Mouse (Mus musculus) midbrain, embryonic 16.5 days (tissue): ENCODE data around the gene Cox7a2. TPM values are rescaled to one million over a fixed set of nuclear protein-coding genes. Genes with fewer than 3 reads are reported as not detected.

Experiments used
- ATAC-seq: fragments of 200-750 bp; cut with Nextera tagmentation; 2 replicates; pipeline ENCODE4 v1.8.0; 2017; ENCODE audit warnings: moderate TSS enrichment
- H3K27ac ChIP-seq: fragments of 300-500 bp; sonication (generic); 2 replicates; pipeline ENCODE4 v1.5.1; 2014; ENCODE audit warnings: mild to moderate bottlenecking, low read length, mixed read lengths
- H3K27me3 ChIP-seq: fragments of 300-500 bp; sonication (generic); 2 replicates; pipeline ENCODE4 v1.6.1; 2014; ENCODE audit warnings: low read depth, low read length, mixed read lengths; ENCODE audit not compliant: control insufficient read depth, insufficient read depth
- H3K36me3 ChIP-seq: fragments of 300-500 bp; sonication (generic); 2 replicates; pipeline ENCODE4 v1.6.1; 2014; ENCODE audit warnings: mild to moderate bottlenecking, low read length, moderate library complexity, mixed read lengths; ENCODE audit not compliant: control insufficient read depth, insufficient read depth
- H3K4me1 ChIP-seq: fragments of 300-500 bp; sonication (generic); 2 replicates; pipeline ENCODE4 v1.6.1; 2014; ENCODE audit warnings: mild to moderate bottlenecking, low read length, mixed read lengths; ENCODE audit not compliant: control insufficient read depth, insufficient read depth
- H3K4me2 ChIP-seq: fragments of 300-500 bp; sonication (generic); 2 replicates; pipeline ENCODE4 v1.6.1; 2014; ENCODE audit warnings: mild to moderate bottlenecking, low read length, mixed read lengths
- H3K4me3 ChIP-seq: fragments of 300-500 bp; sonication (generic); 2 replicates; pipeline ENCODE4 v1.5.1; 2014; ENCODE audit warnings: low read depth, mild to moderate bottlenecking, low read length, moderate library complexity, mixed read lengths
- H3K9ac ChIP-seq: fragments of 300-500 bp; sonication (generic); 2 replicates; pipeline ENCODE4 v1.6.1; 2014; ENCODE audit warnings: low read depth, low read length, mixed read lengths
- H3K9me3 ChIP-seq: fragments of 300-500 bp; sonication (generic); replicated peaks from 2 replicates; pipeline ENCODE4 v1.6.1; 2014; ENCODE audit warnings: mild to moderate bottlenecking, low read length, mixed read lengths; ENCODE audit not compliant: control insufficient read depth, poor library complexity, severe bottlenecking
- WGBS: fragments of 180-500 bp; shearing (Covaris S2); extraction: QIAGEN DNeasy Blood & Tissue Kit; methylation state at CpG from one replicate; pipeline ENCODE4 v1.1.7; 2014; 5-methylcytosine and 5-hydroxymethylcytosine counted together
- polyA plus RNA-seq: library from polyadenylated mRNA; unstranded; fragments of >200 nt; fragmentation: Nextera tagmentation; extraction: Ambion mirVana; gene quantifications from 2 replicates; pipeline ENCODE4 v1.2.1, GENCODE M21; 2015

The Cox7a2 gene
- 765 and 782 TPM in 2 replicates for polyA plus RNA-seq

DNA sequence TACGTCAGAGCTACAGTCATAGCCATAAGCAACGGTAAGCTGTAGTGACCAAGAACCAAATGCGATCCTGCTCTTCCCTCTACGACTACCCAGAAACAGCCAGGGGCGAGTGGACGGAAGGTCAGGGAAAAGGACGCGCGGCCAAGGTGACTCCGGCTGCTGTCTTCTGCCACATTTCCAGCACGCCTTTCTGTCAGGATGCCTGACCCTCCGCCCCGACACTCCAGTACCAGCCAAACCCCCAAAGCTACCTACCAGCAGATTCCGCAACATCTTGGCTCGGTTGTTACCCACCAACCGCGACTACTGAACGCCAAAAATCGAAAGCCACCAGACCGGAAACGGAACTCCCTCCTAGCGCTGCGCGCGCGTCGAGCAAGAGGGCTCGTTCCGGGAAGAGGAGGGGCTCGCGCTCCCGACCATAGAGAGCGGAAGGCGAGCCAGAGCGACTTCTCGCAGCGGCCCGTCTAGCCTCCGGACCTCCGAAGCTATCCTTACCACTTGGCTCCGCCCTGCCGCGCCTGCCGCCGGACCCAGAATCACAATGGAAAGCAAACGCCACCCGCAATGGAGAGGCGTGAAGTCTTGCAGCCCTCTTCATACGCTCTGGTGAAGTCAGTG, at the start of gene Cox7a2:
TSS of gene Cox7a2 (minus strand) at position 494 of the 621 bp plus-strand sequence.
- WGBS: 0% methylated on average over 49 of the region's 49 CpGs
- no peaks in the 10 kb centered on the region for H3K27me3 ChIP-seq
- H3K9ac ChIP-seq: peak within 1 kb of the TSS; percentile 80
- peak within 1 kb of the TSS; percentile 80 for H3K4me2 ChIP-seq
- H3K27ac ChIP-seq: peak within 1 kb of the TSS; percentile 86
- no peaks in the 10 kb centered on the region for H3K36me3 ChIP-seq
- no peaks in the 10 kb centered on the region for H3K9me3 ChIP-seq
- H3K4me3 ChIP-seq: peak within 1 kb of the TSS; percentile 88
- peaks cover 14% of the 10 kb centered on the region for H3K4me1 ChIP-seq
- peak; percentile 100 for ATAC-seq

DNA sequence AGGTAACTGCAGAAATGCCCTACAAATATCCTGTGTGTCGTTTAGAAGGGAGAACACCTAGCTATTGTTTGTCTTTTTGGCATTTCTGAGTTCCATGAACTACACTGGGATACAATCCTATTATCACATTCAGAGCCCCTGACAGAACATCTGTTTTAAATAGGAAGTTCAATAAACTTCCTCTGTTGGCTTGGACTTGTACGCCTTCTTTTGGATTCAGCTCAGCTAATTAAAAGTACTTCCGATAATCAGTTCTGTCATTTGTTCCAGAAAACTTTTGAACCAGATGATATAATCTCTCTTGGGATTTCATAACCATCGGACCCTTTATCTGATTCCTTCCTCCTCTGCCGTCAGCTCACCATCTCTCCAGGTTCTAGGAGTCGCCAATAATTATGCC, 49.7 kb upstream of the Cox7a2 start:
- H3K4me1 ChIP-seq: no peaks in the 10 kb centered on the region
- no peak overlapping the region for H3K4me2 ChIP-seq
- 77% methylated on average over 6 of the region's 6 CpGs for WGBS
- H3K9me3 ChIP-seq: no peaks in the 10 kb centered on the region
- no peak overlapping the region for H3K27ac ChIP-seq
- ATAC-seq: no peak
- H3K36me3 ChIP-seq: no peaks in the 10 kb centered on the region
- no peak overlapping the region for H3K4me3 ChIP-seq
- H3K9ac ChIP-seq: no peak overlapping the region
- H3K27me3 ChIP-seq: no peaks in the 10 kb centered on the region

DNA sequence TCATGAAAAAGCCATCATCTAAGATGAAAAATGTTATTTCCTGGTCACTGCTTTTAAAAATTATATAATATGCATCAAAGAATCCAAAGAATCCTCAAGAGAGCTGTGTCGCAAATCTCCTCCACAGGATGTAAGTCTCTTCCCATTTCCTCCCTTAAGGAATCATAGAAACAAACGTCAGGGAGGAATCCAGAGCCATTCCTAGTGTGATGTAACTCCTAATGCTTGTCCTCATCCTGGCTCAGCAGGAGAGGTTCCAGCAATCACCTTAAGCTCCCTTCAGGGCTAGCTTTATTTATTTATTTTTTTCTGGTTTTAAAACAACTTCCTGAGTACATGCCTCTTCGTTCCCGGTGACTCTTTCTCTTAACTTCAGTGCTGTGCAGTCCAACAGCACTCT, 47.5 kb upstream of the Cox7a2 start:
- H3K4me3 ChIP-seq: no peak overlapping the region
- H3K27ac ChIP-seq: no peak overlapping the region
- no peaks in the 10 kb centered on the region for H3K9me3 ChIP-seq
- H3K27me3 ChIP-seq: no peaks in the 10 kb centered on the region
- 50% methylated on average over 4 of the region's 4 CpGs for WGBS
- H3K4me1 ChIP-seq: no peaks in the 10 kb centered on the region
- no peak overlapping the region for H3K9ac ChIP-seq
- ATAC-seq: no peak
- no peak overlapping the region for H3K4me2 ChIP-seq
- no peaks in the 10 kb centered on the region for H3K36me3 ChIP-seq

DNA sequence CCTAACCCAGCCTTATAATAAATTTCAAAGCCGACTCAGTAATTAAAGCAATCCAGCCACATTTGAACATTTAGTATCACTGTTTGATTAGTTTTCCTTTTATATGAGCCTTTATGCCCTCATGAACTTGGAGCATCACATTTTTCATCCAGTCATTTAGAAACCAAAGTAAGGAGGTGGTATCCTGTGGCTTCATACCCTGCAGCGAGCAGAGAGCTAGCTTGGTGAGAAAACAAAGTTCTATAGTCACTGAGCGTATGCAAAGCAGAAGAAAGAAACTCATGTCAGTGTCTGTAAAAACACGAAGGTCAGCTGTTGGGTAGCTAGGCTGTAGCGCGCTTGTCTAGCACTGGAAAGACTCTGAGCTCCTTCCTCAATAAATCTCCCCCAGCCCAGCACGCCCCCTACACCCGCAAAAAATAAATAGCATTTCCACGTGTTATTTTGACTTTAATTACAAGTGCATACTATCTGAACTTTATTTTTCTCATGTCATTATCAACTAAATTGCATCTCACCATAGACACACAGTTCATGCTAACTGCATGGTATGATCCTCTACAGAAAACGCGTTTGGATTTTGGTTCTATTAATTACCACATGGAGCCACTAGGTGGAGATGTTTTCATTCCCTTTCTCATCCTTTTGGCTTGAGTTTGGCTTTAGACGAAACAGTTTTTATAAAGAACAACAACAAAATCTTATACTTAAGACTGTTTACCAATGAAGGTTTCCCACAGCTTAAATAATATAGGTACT, 46.8 kb upstream of the Cox7a2 start:
- H3K9me3 ChIP-seq: no peaks in the 10 kb centered on the region
- no peaks in the 10 kb centered on the region for H3K27me3 ChIP-seq
- 0 out of 2 replicates have a peak, but pooled peaks have one; percentile 60 for ATAC-seq
- H3K36me3 ChIP-seq: no peaks in the 10 kb centered on the region
- no peak overlapping the region for H3K9ac ChIP-seq
- no peak overlapping the region for H3K4me2 ChIP-seq
- WGBS: 50% methylated on average over 12 of the region's 12 CpGs
- H3K4me3 ChIP-seq: no peak overlapping the region
- no peaks in the 10 kb centered on the region for H3K4me1 ChIP-seq
- no peak overlapping the region for H3K27ac ChIP-seq

DNA sequence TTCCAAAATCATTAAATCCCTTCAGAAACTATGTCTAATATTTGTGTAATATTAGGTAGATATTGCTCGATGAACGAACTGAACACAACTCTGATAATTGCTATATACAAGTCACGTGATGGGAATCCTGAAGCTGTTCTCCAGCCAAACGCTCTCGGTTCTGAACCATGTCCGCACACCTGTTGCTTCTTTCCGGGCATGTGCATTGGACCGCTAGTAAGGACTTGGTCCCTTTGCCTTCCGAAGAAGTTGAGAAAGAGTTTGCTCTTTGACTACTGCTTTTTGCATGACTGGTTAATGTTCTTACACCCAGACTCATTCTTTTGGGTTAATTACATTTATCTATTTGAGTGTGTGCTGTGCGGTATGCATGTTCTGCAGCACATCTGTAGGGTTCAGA, 45.7 kb upstream of the Cox7a2 start:
- H3K27ac ChIP-seq: no peak overlapping the region
- H3K27me3 ChIP-seq: no peaks in the 10 kb centered on the region
- no peak overlapping the region for H3K4me3 ChIP-seq
- no peak overlapping the region for H3K4me2 ChIP-seq
- H3K9ac ChIP-seq: no peak overlapping the region
- H3K4me1 ChIP-seq: no peaks in the 10 kb centered on the region
- H3K36me3 ChIP-seq: no peaks in the 10 kb centered on the region
- H3K9me3 ChIP-seq: no peaks in the 10 kb centered on the region
- 85% methylated on average over 10 of the region's 10 CpGs for WGBS
- no peak for ATAC-seq

DNA sequence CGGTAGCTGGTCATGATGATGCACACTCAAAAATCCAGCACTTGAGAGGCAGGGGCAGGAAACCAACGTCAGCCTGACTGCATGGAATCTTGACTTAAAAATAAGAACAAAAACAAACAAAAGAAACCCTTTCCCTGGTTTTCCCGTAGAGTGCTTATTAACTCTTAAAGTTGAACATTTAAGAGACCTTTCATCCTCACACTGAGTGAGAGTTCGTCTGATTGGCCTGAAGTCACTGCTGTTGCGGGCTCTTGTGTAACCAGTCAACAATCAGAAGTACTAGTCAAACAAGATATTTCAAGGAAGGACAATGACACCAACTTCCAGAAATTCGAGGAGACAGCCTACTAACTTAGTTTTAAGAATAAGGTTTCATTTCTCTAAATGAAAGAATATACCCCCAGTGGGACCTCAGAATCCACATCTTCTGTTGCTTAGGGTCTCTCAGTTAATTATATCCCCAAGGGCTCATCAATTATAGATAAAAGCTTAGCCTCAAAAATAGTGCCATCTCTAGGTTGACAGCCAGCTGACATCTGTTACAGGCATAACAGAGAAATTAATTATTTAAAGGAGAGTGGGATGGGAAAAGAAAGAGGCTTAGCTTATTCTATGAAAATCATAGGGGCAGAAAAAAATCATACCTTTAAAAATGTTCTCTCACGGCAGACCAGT, 36.9 kb upstream of the Cox7a2 start:
- WGBS: 62% methylated on average over 7 of the region's 7 CpGs
- Histone ChIP-seq H3K9me3 (no peaks in the 10 kb centered on the region), H3K27me3 (no peaks in the 10 kb centered on the region), H3K9ac (no peak overlapping the region), H3K4me1 (peaks cover 7% of the 10 kb centered on the region), H3K4me3 (no peak overlapping the region), H3K36me3 (no peaks in the 10 kb centered on the region), H3K4me2 (no peak overlapping the region), H3K27ac (no peak overlapping the region)
- no peak for ATAC-seq

DNA sequence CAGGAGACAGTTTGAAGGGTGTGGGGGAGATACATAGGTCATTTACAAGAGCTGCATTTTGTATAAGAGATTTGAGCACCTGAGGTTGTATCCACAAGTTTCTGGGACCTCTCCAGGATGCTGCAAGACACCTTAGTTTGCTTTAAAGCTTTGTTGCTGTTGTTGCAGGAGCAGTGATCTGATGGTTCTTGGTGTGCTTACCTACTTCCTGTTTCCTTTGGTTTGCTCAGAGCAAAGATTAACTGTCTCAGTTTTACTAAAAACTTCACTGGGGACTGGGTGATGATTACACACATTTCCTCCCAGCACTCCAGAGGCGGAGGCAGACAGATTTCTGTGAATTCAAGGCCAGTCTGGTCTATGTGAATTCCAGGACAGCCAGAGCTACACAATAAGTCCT, 35.4 kb upstream of the Cox7a2 start:
- Histone ChIP-seq H3K36me3 (no peaks in the 10 kb centered on the region), H3K9me3 (no peaks in the 10 kb centered on the region), H3K9ac (no peak overlapping the region), H3K4me2 (no peak overlapping the region), H3K27me3 (no peaks in the 10 kb centered on the region), H3K4me1 (peaks cover 20% of the 10 kb centered on the region), H3K4me3 (no peak overlapping the region), H3K27ac (no peak overlapping the region)
- no peak for ATAC-seq
- WGBS: 97% methylated on average over 1 of the region's 1 CpGs

DNA sequence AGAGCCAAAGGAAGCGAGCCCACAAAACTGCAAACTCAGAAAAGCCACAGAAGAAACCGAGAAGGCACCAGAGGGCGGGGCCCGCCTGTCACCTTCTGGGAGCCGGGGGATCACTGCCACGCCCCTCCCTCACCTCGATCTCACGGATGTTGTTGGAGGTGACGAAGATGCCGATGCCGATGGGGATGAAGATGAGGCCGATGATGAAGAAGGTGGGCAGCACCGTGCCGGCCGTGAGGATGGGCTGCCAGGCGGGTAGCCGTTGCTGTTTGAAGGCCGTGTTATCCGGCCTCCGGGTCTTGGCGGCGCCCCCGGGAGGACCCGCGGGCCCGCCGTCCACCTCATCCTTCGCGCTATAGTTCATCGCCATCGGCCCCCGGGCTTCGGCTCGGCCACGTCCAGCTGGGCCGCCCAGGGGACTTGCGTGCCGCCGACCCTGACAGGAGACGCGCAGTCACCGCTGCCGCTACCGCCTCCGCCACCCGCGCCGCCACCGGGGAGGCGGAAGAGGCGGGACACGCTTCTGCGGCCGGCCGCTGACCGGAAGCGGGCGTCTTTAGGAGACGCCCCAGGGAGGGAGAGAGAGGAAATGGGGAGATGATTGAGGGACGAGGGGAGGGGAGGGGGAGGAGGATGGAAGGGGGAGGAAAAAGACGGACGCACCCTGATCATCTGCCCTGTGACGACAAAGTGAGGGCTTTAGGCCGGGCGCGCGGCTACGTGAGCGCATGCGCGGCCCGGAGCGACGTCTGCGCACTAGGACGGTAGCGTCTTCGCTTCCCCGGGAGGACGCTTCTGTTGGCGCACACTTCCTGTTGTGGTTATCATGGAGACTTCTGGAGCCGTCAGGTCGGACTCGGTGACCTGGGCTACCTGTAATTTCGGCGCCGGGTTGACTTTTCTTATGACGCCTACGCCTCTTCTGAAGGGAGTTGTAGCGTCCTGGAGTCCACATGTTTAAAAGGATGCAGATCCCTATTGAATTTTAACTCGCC, 33.5 kb upstream of the Cox7a2 start, which contains the start of gene Tmem30a:
TSS of gene Tmem30a (minus strand) at position 667 of the 995 bp plus-strand sequence.
- H3K4me2 ChIP-seq: peak within 1 kb of the TSS; percentile 86
- H3K36me3 ChIP-seq: no peaks in the 10 kb centered on the region
- under 1% methylated on average over 83 of the region's 91 CpGs for WGBS
- peak within 1 kb of the TSS; percentile 91 for H3K27ac ChIP-seq
- peaks cover 28% of the 10 kb centered on the region for H3K4me1 ChIP-seq
- H3K9ac ChIP-seq: peak within 1 kb of the TSS; percentile 96
- peak within 1 kb of the TSS; percentile 93 for H3K4me3 ChIP-seq
- no peaks in the 10 kb centered on the region for H3K27me3 ChIP-seq
- H3K9me3 ChIP-seq: no peaks in the 10 kb centered on the region
- peak; percentile 99 for ATAC-seq
